Mouse (Mus musculus) heart, adult 2 months (tissue): Measurements from ENCODE around the gene Cdkl3.

ENCODE experiments used
- CTCF ChIP-seq: fragments of 200-600 bp; IDR thresholded peaks from 2 replicates; pipeline ENCODE4 v1.8.1; 2022; ENCODE audit warnings: antibody characterized with exemption, mild to moderate bottlenecking, moderate library complexity
- EP300 ChIP-seq: fragments of 200-500 bp; IDR thresholded peaks from 2 replicates; pipeline ENCODE4 v1.6.1; 2011; ENCODE audit warnings: low read depth, low read length, control low read depth; ENCODE audit not compliant: insufficient read depth
- POLR2A ChIP-seq: fragments of 200-500 bp; IDR thresholded peaks from 2 replicates; pipeline ENCODE4 v1.6.1; 2011; ENCODE audit warnings: mild to moderate bottlenecking, low read depth, low read length, control low read depth; ENCODE audit not compliant: insufficient read depth

DNA sequence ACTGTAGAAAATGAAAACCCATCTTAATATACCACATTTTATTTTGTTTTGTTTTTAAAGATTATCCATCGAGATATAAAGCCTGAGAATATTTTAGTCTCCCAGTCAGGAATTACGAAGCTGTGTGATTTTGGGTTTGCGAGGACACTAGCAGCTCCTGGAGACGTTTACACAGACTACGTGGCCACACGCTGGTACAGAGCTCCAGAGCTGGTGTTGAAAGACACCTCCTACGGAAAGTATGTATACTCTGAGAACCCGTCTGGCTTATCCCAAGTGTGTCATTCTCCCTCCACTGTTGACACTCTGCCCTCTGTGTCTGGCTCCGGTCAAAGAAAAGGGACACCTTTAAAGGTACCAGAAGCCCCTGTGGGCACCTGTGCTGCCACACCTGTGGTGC lies 14.2 kb downstream of the Cdkl3 start:
- TF ChIP-seq CTCF = no peak
- no peak for TF ChIP-seq EP300
- no peak for TF ChIP-seq POLR2A
